Mouse (Mus musculus): ENCODE measurements around the gene Dtl. TPM values are rescaled to one million over a fixed set of nuclear protein-coding genes. Genes with fewer than 3 reads are reported as not detected.

The Dtl gene
- 4.1 TPM for polyA plus RNA-seq (2017; shearing (Covaris generic))

GRCm38 (mm10) chr1:191575458-191576247 is at the start of gene Dtl, which contains the start of gene Ints7:
TSS of gene Dtl (minus strand) at chr1:191575544.
TSS of gene Ints7 (plus strand) at chr1:191575636.

Other genes starting within 250 kb of the Dtl start
- 11.6 TPM for gene Tmem206, start 249.6 kb downstream of the Dtl start, polyA plus RNA-seq (2017; shearing (Covaris generic))
- 340 TPM for gene Ppp2r5a, start 172.3 kb downstream of the Dtl start, polyA plus RNA-seq (2017; shearing (Covaris generic))
- 41.8 TPM for gene Ints7, start 92 bp upstream of the Dtl start, polyA plus RNA-seq (2017; shearing (Covaris generic))
- gene Lpgat1, start 142.3 kb upstream of the Dtl start, polyA plus RNA-seq (2017; shearing (Covaris generic)) = 19.8 TPM
- gene Nek2, start 245.9 kb upstream of the Dtl start, polyA plus RNA-seq (2017; shearing (Covaris generic)) = 0.83 TPM